Mouse (Mus musculus) lung, embryonic 15.5 days (tissue): ENCODE measurements around the gene Esrrg. TPM values are rescaled to one million over a fixed set of nuclear protein-coding genes. Genes with fewer than 3 reads are reported as not detected.

Experiments used
- ATAC-seq: fragments of 200-750 bp; cut with Nextera tagmentation; 2 replicates; pipeline ENCODE4 v1.8.0; 2017; ENCODE audit warnings: moderate number of reproducible peaks, borderline replicate concordance; ENCODE audit not compliant: low FRiP score, low TSS enrichment; ENCODE audit errors: extremely low read depth
- H3K27ac ChIP-seq: fragments of 300-500 bp; sonication (generic); 2 replicates; pipeline ENCODE4 v1.5.1; 2015; ENCODE audit warnings: moderate library complexity, mild to moderate bottlenecking, inconsistent platforms
- H3K27me3 ChIP-seq: fragments of 300-500 bp; sonication (generic); 2 replicates; pipeline ENCODE4 v1.6.1; 2015; ENCODE audit warnings: inconsistent platforms
- H3K36me3 ChIP-seq: fragments of 300-500 bp; sonication (generic); 2 replicates; pipeline ENCODE4 v1.6.1; 2015; ENCODE audit warnings: inconsistent platforms
- H3K4me1 ChIP-seq: fragments of 300-500 bp; sonication (generic); 2 replicates; pipeline ENCODE4 v1.6.1; 2015; ENCODE audit warnings: inconsistent platforms
- H3K4me2 ChIP-seq: fragments of 300-500 bp; sonication (generic); 2 replicates; pipeline ENCODE4 v1.6.1; 2015; ENCODE audit warnings: inconsistent platforms, mild to moderate bottlenecking, moderate library complexity
- H3K4me3 ChIP-seq: fragments of 300-500 bp; sonication (generic); 2 replicates; pipeline ENCODE4 v1.5.1; 2015; ENCODE audit warnings: mild to moderate bottlenecking, inconsistent platforms
- H3K9ac ChIP-seq: fragments of 300-500 bp; sonication (generic); 2 replicates; pipeline ENCODE4 v1.6.1; 2015; ENCODE audit warnings: inconsistent platforms
- H3K9me3 ChIP-seq: fragments of 300-500 bp; sonication (generic); 2 replicates; pipeline ENCODE4 v1.6.1; 2016; ENCODE audit warnings: inconsistent platforms
- WGBS: fragments of 180-500 bp; shearing (Covaris S2); methylation state at CpG from one replicate; pipeline ENCODE4 v1.1.7; 2015; 5-methylcytosine and 5-hydroxymethylcytosine counted together
- polyA plus RNA-seq: library from polyadenylated mRNA; unstranded; fragments of >200 nt; fragmentation: Nextera tagmentation; extraction: Ambion mirVana; gene quantifications from 2 replicates; pipeline ENCODE4 v1.2.1, GENCODE M21; 2015

The Esrrg gene
- polyA plus RNA-seq, 1 experiment from 2014 or later: 2.1 TPM

DNA sequence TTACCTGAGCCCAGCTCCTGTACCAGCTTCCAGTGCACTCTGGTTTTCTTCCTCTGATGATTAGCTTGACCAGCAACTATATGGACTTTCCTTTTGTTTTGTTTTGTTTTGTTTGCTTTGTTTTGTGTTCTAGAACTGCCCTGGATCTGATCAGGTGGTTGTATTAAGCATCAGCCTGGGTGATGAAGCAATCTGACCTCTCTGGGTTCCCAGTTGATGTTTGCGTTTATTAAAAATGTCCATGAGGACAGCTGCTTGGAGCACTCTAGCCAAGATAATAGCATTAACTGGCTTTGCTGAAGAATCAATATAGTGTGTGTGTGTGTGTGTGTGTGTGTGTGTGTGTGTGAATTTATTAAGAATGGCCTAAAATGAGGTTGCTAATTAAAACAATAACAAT is 149.4 kb downstream of the Esrrg start:
- Histone ChIP-seq H3K9ac (no peak overlapping the region), H3K4me2 (no peak overlapping the region), H3K4me3 (no peak overlapping the region), H3K4me1 (no peaks in the 10 kb centered on the region), H3K9me3 (no peaks in the 10 kb centered on the region), H3K27me3 (no peaks in the 10 kb centered on the region), H3K36me3 (no peaks in the 10 kb centered on the region), H3K27ac (no peak overlapping the region)
- WGBS: 59% methylated on average over 1 of the region's 1 CpGs
- ATAC-seq: no peak

DNA sequence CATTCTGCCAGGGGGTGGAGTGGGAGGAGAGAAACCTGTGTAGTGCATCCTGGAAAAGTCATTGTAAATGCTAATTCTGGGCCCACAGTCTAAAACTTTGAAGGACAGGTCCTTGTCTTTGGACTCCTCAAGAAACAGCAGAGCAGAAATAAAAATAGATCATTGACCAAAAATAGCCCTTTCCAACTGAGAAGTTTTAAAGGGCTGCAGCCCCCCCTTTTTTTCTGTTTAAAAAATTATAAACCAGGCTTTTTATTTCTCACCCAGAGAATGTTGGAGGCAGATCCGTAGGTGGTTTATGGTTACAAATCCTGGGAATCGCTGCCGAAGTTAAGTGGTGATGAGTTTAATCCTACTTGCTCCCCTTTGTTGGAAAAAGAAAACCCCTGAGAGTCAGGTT is 150.0 kb downstream of the Esrrg start:
- no peaks in the 10 kb centered on the region for H3K4me1 ChIP-seq
- no peak for ATAC-seq
- H3K27ac ChIP-seq: no peak overlapping the region
- no peaks in the 10 kb centered on the region for H3K9me3 ChIP-seq
- 63% methylated on average over 3 of the region's 3 CpGs for WGBS
- no peak overlapping the region for H3K4me2 ChIP-seq
- H3K9ac ChIP-seq: no peak overlapping the region
- H3K27me3 ChIP-seq: no peaks in the 10 kb centered on the region
- no peak overlapping the region for H3K4me3 ChIP-seq
- H3K36me3 ChIP-seq: no peaks in the 10 kb centered on the region

DNA sequence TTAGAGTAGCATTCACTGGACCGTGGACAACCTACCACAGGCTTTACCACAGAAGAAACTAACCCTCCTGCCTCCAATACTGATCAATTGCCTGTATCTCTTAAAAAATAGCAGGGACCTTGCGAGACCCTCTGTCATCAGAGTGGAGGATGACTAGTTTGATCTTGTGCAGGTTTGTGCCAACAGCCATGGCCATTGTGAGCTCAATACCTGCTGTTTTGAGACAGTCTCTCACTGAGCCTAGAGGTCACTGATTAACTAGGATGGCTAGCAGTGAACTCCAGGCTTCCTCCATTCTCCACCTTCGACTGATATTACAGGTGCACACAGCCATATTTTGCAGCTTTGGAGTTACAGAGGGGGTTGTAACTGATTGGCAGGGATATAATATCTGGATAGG is 150.9 kb downstream of the Esrrg start:
- no peak overlapping the region for H3K4me3 ChIP-seq
- no peaks in the 10 kb centered on the region for H3K27me3 ChIP-seq
- WGBS: 73% methylated on average over 3 of the region's 3 CpGs
- no peak overlapping the region for H3K9ac ChIP-seq
- no peaks in the 10 kb centered on the region for H3K9me3 ChIP-seq
- no peak overlapping the region for H3K4me2 ChIP-seq
- ATAC-seq: no peak
- no peaks in the 10 kb centered on the region for H3K36me3 ChIP-seq
- H3K27ac ChIP-seq: no peak overlapping the region
- no peaks in the 10 kb centered on the region for H3K4me1 ChIP-seq

GRCm38 (mm10) chr1:187762641-187763450 is 154.3 kb downstream of the Esrrg start:
- Histone ChIP-seq H3K27me3 (no peaks in the 10 kb centered on the region), H3K4me3 (no peak overlapping the region), H3K36me3 (no peaks in the 10 kb centered on the region), H3K4me1 (no peaks in the 10 kb centered on the region), H3K9me3 (no peaks in the 10 kb centered on the region), H3K27ac (no peak overlapping the region), H3K9ac (no peak overlapping the region), H3K4me2 (no peak overlapping the region)
- no peak for ATAC-seq
- 40% methylated on average over 5 of the region's 5 CpGs for WGBS

DNA sequence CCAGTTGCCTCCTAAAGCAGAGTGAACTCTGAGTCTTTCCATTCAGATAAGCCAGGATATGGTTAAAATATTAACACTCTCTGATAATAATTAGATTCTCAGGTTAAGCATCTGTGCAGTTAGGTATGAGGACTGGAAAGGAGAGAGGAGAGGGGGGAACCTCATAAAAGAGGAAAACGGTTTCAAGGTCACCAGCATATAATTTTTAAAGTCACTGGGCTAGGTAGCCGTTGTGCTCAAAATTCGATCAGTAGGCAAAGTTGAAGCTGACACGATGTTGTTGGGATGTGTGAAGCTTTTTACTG is 154.8 kb downstream of the Esrrg start:
- H3K4me2 ChIP-seq: no peak overlapping the region
- H3K4me1 ChIP-seq: no peaks in the 10 kb centered on the region
- H3K36me3 ChIP-seq: no peaks in the 10 kb centered on the region
- no peak for ATAC-seq
- no peak overlapping the region for H3K27ac ChIP-seq
- H3K9ac ChIP-seq: no peak overlapping the region
- no peak overlapping the region for H3K4me3 ChIP-seq
- no peaks in the 10 kb centered on the region for H3K27me3 ChIP-seq
- WGBS: 65% methylated on average over 4 of the region's 4 CpGs
- H3K9me3 ChIP-seq: no peaks in the 10 kb centered on the region

DNA sequence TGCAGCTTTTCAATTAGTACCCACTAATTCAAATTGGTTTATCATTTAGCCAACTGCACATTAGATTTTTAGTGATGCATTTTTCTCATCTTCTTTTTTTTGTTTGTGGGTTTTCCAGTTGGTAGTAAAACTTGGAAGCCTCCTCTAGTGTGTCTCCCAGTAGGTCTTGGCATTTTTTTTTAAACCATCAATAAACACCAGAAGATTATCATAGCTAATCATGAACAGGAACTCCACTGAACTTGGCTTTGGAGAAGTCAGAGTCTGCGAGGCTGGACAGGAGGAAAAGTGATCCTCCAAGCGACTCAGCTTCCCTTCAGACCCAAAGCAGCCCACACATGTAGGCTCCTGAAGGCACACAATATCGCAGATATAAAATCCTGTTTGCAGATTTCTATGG is 155.2 kb downstream of the Esrrg start:
- Histone ChIP-seq H3K4me2 (no peak overlapping the region), H3K9ac (no peak overlapping the region), H3K27ac (no peak overlapping the region), H3K4me1 (no peaks in the 10 kb centered on the region), H3K36me3 (no peaks in the 10 kb centered on the region), H3K4me3 (no peak overlapping the region), H3K27me3 (no peaks in the 10 kb centered on the region), H3K9me3 (no peaks in the 10 kb centered on the region)
- 44% methylated on average over 3 of the region's 3 CpGs for WGBS
- ATAC-seq: no peak

- H3K36me3 ChIP-seq: no peaks in the 10 kb centered on the region
- WGBS: 74% methylated on average over 5 of the region's 5 CpGs
- no peak for ATAC-seq
- H3K4me3 ChIP-seq: no peak overlapping the region
- H3K27me3 ChIP-seq: no peaks in the 10 kb centered on the region
- H3K9me3 ChIP-seq: no peaks in the 10 kb centered on the region
- no peak overlapping the region for H3K27ac ChIP-seq
- H3K4me2 ChIP-seq: no peak overlapping the region
- H3K9ac ChIP-seq: no peak overlapping the region
- no peaks in the 10 kb centered on the region for H3K4me1 ChIP-seq
Observed at GRCm38 (mm10) chr1:187765577-187765976, 157.0 kb downstream of the Esrrg start.

- Histone ChIP-seq H3K9me3 (no peaks in the 10 kb centered on the region), H3K36me3 (no peaks in the 10 kb centered on the region), H3K27me3 (no peaks in the 10 kb centered on the region), H3K9ac (no peak overlapping the region), H3K4me2 (no peak overlapping the region), H3K4me1 (no peaks in the 10 kb centered on the region), H3K27ac (no peak overlapping the region), H3K4me3 (no peak overlapping the region)
- WGBS: 44% methylated on average over 2 of the region's 2 CpGs
- no peak for ATAC-seq
Observed at GRCm38 (mm10) chr1:187767355-187767754, 158.8 kb downstream of the Esrrg start.

- no peak overlapping the region for H3K4me3 ChIP-seq
- H3K4me2 ChIP-seq: no peak overlapping the region
- H3K36me3 ChIP-seq: no peaks in the 10 kb centered on the region
- WGBS: 85% methylated on average over 3 of the region's 3 CpGs
- no peak overlapping the region for H3K9ac ChIP-seq
- H3K4me1 ChIP-seq: no peaks in the 10 kb centered on the region
- no peak for ATAC-seq
- no peak overlapping the region for H3K27ac ChIP-seq
- no peaks in the 10 kb centered on the region for H3K9me3 ChIP-seq
- H3K27me3 ChIP-seq: no peaks in the 10 kb centered on the region
Observed at GRCm38 (mm10) chr1:187770234-187770633, 161.6 kb downstream of the Esrrg start.

DNA sequence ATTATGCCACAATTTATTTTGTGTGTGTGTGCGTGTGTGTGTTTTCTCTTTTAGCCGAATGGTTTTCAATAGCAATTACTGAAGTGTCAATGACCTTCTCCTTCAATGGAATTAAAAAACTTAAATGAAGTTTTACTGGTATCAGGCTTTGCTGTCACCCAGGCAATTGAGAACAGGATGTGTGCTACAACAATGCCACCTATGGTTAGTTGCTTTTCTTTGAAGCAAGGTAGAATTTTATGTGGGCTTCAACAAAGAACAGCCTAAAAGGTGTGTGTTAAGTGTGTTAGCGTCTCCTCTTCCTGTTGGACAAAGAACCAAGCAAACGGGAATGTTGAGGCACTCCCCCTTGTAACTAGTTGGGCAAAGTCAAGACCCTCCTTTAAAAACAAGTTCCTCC is 162.5 kb downstream of the Esrrg start:
- WGBS: 68% methylated on average over 4 of the region's 4 CpGs
- no peaks in the 10 kb centered on the region for H3K9me3 ChIP-seq

GRCm38 (mm10) chr1:187779589-187780178 is 171.1 kb downstream of the Esrrg start:
- ATAC-seq: no peak; the same call in 1 of the 2 replicates
- WGBS: 74% methylated on average over 10 of the region's 10 CpGs
- Histone ChIP-seq H3K4me1 (no peaks in the 10 kb centered on the region), H3K4me3 (no peak overlapping the region), H3K9ac (no peak overlapping the region), H3K4me2 (no peak overlapping the region), H3K27ac (no peak overlapping the region), H3K9me3 (no peaks in the 10 kb centered on the region), H3K36me3 (no peaks in the 10 kb centered on the region), H3K27me3 (no peaks in the 10 kb centered on the region)

More for the DNA sequence above, 162.5 kb downstream of the Esrrg start:
- Histone ChIP-seq H3K4me3 (no peak overlapping the region), H3K9ac (no peak overlapping the region), H3K4me2 (no peak overlapping the region), H3K36me3 (no peaks in the 10 kb centered on the region), H3K27me3 (no peaks in the 10 kb centered on the region), H3K27ac (no peak overlapping the region), H3K4me1 (no peaks in the 10 kb centered on the region)
- no peak for ATAC-seq

DNA sequence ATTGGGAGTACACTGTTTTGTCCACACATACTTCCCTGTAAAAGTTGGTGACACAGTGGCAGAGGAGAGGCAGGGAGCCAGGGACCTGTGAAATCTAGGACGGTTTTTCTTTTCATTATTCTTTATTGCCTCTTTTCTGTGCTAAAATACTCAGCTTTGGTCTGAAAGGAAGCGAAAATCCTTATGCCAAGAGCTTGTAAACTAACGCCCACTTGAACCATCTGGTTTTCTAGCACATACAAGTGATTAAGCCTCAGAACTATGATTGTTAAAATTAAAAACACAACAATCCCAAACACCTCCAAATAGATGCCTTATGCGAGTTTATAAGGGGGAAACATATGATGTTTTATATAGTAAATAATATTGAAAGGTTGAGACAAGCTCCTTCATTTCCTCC is 176.6 kb downstream of the Esrrg start:
- H3K27ac ChIP-seq: no peak overlapping the region
- no peaks in the 10 kb centered on the region for H3K9me3 ChIP-seq
- H3K4me2 ChIP-seq: no peak overlapping the region
- no peaks in the 10 kb centered on the region for H3K27me3 ChIP-seq
- no peak for ATAC-seq
- 73% methylated on average over 4 of the region's 4 CpGs for WGBS
- H3K9ac ChIP-seq: no peak overlapping the region
- no peak overlapping the region for H3K4me3 ChIP-seq
- H3K4me1 ChIP-seq: no peaks in the 10 kb centered on the region
- H3K36me3 ChIP-seq: no peaks in the 10 kb centered on the region
